In the genomic region with DNA sequence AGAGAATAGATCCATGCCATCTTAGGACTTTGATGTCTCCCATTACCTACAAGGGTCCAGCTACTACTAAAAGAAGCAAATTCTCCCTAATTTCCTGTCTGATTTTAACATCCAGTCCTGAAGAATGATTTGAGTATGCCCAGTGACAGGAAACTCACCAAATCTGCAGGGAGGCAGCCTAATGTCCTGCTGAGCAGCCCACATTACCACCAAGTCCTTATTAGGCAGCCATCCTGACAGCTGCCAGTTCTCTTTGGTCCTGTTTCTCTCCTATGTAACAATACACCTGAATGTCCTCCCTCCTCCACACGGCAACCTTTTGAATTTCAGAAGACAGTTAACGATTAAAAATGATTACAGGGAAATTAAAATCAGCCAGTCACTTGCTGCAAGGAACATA, we compare ENCODE assay signal across 34 mouse cellular contexts.
"Had no signal": no experiment of that assay in that cellular context is flagged by ENCODE, and none has a peak within 500 bp of the region (broad histone marks: within the 10 kb centered on the region; RNA-seq: fewer than 3 reads in every experiment).

No protein-coding gene starts in this region.

- H3K27me3 ChIP-seq: heart, embryonic 12.5 days; heart, embryonic 13.5 days; heart, embryonic 15.5 days; hindbrain, embryonic 12.5 days; hindbrain, embryonic 13.5 days; hindbrain, embryonic 15.5 days; intestine, embryonic 15.5 days; kidney, embryonic 15.5 days had no signal

- H3K9ac ChIP-seq: heart, embryonic 12.5 days; heart, embryonic 13.5 days; heart, embryonic 15.5 days; hindbrain, embryonic 12.5 days; hindbrain, embryonic 13.5 days; hindbrain, embryonic 14.5 days; hindbrain, embryonic 15.5 days; intestine, embryonic 15.5 days; kidney, embryonic 15.5 days had no signal

- H3K9me3 ChIP-seq: heart, embryonic 10.5 days; heart, embryonic 15.5 days; hindbrain, embryonic 12.5 days; hindbrain, embryonic 15.5 days; intestine, embryonic 15.5 days; kidney, embryonic 15.5 days had no signal

- H3K4me1 ChIP-seq: heart, embryonic 10.5 days; heart, embryonic 12.5 days; heart, embryonic 13.5 days; heart, embryonic 15.5 days; hindbrain, embryonic 10.5 days; hindbrain, embryonic 12.5 days; hindbrain, embryonic 13.5 days; hindbrain, embryonic 15.5 days; intestine, embryonic 15.5 days; kidney, embryonic 15.5 days had no signal

- DNase-seq: heart, postnatal 10 days; heart, postnatal 36 days; heart, postnatal 4 days; kidney, adult 11 months; kidney, adult 18-20 months; kidney, adult 2 months; kidney, adult 8-10 months; kidney, adult 9 months; kidney, postnatal 10 days; kidney, postnatal 14 days; kidney, postnatal 25 days; kidney, postnatal 36 days; kidney, postnatal 4 days; layer of hippocampus, adult 9-11 months; layer of hippocampus, postnatal 36 days had no signal

- H3K4me3 ChIP-seq: heart, embryonic 10.5 days; heart, embryonic 12.5 days; heart, embryonic 13.5 days; heart, embryonic 15.5 days; hindbrain, embryonic 10.5 days; hindbrain, embryonic 12.5 days; hindbrain, embryonic 13.5 days; hindbrain, embryonic 15.5 days; intestine, embryonic 15.5 days; kidney, embryonic 15.5 days; layer of hippocampus, adult 2 months had no signal

- H3K36me3 ChIP-seq: heart, embryonic 10.5 days; heart, embryonic 12.5 days; heart, embryonic 13.5 days; heart, embryonic 15.5 days; hindbrain, embryonic 10.5 days; hindbrain, embryonic 12.5 days; hindbrain, embryonic 13.5 days; hindbrain, embryonic 15.5 days; intestine, embryonic 15.5 days; kidney, embryonic 15.5 days had no signal

- ATAC-seq: hindbrain, embryonic 16.5 days; hindbrain, postnatal 0 days; inflammation-experienced regulatory T-cells, adult 6 months; intestine, embryonic 15.5 days; intestine, embryonic 16.5 days; intestine, postnatal 0 days had no signal

- H3K4me2 ChIP-seq: heart, embryonic 11.5 days; heart, embryonic 12.5 days; heart, embryonic 13.5 days; heart, embryonic 15.5 days; hindbrain, embryonic 12.5 days; hindbrain, embryonic 13.5 days; hindbrain, embryonic 14.5 days; hindbrain, embryonic 15.5 days; intestine, embryonic 15.5 days; kidney, embryonic 15.5 days had no signal

- H3K27ac ChIP-seq: heart, embryonic 10.5 days; heart, embryonic 13.5 days; heart, embryonic 15.5 days; hindbrain, embryonic 10.5 days; hindbrain, embryonic 12.5 days; hindbrain, embryonic 13.5 days; hindbrain, embryonic 14.5 days; hindbrain, embryonic 15.5 days; hindbrain, postnatal 0 days; intestine, embryonic 15.5 days; kidney, embryonic 15.5 days; kidney, postnatal 0 days; layer of hippocampus, adult 2 months had no signal
